Comparison of ENCODE assay signal across 11 mouse cellular contexts in genomic region chr4:47693221-47693620, GRCm38 (mm10).
DNase-seq lines count a peak whose midpoint lies in the region; ATAC-seq lines count a peak whose summit lies in the region.
"Had no signal": no experiment of that assay in that cellular context is flagged by ENCODE, and none has a peak within 500 bp of the region (broad histone marks: within the 10 kb centered on the region; RNA-seq: fewer than 3 reads in every experiment).

No protein-coding gene starts in this region.

- peak; percentile 64 for DNase-seq in layer of hippocampus, adult 11-12 months (ENCODE audit: low spot score)
- DNase-seq in layer of hippocampus, adult 9-10 months (ENCODE audit: low spot score): no peak
- peak; percentile 44 to 52 for DNase-seq in cerebellum, postnatal 36 days
- peak; percentile 34 to 59 for DNase-seq in layer of hippocampus, postnatal 25 days (ENCODE audit: extremely low spot score in 1 of 2, low spot score in 1 of 2)
- DNase-seq in adrenal gland, adult 18-20 months (ENCODE audit: low spot score in 2 of 2): no peak
- no peak for DNase-seq in Muller cell, postnatal 12 days (ENCODE audit: inconsistent ontology term)
- DNase-seq: heart, postnatal 10 days; lung, postnatal 36 days; midbrain, embryonic 14.5 days had no signal

- no peak for ATAC-seq in megakaryocyte-erythroid progenitor cell, adult 5-6 weeks (replicated peaks; ENCODE audit: low FRiP score, low TSS enrichment, poor library complexity, severe bottlenecking)
- ATAC-seq: hindbrain, postnatal 0 days had no signal

Comparison
In these comparisons a context has a peak if more than half of its experiments do, and no peak if none do; other contexts are left out.
1. DNase-seq: peak in layer of hippocampus, adult 11-12 months (single experiment), cerebellum, postnatal 36 days (2 of 2) and layer of hippocampus, postnatal 25 days (2 of 2); none in layer of hippocampus, adult 9-10 months (single experiment), adrenal gland, adult 18-20 months (0 of 2) and Muller cell, postnatal 12 days (single experiment).